Mouse (Mus musculus) fibroblast of lung, adult 2 months (primary cell): ENCODE measurements around the gene Cct4.
A peak's percentile ranks its signal among the peaks of the same experiment; 100 is the strongest.

ENCODE experiments used
- DNase-seq: peaks from one replicate; pipeline ENCODE4 v3.0.0-alpha.2; 2011; ENCODE audit warnings: low read depth

Gene Cct4

DNA sequence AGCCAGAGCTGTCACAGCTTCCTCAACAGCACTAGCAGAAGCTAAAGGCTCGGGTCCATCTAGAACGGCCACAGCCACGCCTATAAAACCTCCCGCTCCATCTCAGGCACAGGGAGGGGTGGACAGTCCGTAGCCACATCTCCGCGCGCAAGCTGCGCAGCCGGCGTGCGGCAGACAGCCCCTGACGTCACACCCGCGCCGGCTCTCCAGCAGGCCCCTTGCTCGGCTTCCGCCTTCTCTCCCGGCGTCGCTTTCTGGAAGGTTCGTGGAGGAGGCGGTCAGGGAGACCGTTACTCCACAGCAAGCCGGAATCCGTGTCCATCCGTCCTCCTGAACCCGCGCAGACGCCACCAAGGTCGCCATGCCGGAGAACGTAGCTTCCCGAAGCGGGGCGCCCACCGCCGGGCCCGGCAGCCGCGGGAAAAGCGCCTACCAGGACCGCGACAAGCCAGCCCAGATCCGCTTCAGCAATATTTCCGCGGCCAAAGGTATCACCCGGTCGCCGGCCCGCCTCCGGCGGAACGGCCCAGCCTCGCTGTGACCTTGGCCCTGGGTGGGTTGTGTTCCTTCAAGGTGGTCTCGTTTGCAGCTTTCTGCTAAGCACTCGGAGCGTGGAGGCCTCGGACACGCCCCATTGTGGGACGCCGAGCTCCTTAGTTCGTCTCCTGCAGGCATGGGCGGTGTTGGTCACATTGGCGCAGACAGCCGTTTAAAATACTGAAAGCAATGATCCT, at the start of gene Cct4:
Cct4 (plus strand) TSS at position 127 of the 734 bp plus-strand sequence.
- peak; percentile 73 for DNase-seq

DNA sequence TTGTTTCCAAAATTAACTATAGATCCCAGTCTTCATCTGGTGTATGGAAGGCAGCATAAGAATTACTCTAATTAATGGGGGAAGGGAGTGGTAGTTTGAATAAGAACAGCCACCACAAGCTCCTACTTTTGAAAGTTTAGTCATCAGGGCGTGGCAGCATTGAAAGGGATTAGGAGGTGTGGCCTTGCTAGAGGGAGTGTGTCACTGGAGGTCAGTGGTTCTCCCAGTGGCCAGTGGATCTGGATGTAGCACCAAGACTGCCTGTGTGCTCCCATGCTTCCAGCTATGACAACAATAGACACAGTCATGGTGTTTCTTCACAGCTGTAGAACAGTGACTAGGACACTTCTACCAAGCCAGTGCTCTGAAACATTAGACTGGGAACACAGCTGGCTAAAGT, 41.2 kb upstream of the Cct4 start:
- DNase-seq = no peak

DNA sequence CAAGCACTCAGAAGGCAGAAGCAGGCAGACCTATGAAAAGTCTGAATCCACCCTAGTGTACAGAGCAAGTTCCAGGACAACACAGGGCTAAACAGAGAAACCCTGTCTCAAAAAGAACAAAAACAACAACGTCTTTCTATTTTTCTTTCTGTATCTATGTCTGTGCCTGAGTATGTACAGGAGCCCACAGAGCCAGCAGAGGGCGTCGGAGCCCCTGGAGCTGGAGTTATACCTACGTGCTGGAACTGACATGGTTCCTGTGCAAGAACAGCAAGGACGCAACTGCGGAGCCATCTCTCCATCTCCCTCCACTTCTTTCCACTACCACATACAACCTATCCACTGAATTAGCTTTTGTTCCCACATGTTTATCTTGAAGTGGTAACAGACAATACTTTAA, 40.2 kb upstream of the Cct4 start:
- DNase-seq = no peak

DNA sequence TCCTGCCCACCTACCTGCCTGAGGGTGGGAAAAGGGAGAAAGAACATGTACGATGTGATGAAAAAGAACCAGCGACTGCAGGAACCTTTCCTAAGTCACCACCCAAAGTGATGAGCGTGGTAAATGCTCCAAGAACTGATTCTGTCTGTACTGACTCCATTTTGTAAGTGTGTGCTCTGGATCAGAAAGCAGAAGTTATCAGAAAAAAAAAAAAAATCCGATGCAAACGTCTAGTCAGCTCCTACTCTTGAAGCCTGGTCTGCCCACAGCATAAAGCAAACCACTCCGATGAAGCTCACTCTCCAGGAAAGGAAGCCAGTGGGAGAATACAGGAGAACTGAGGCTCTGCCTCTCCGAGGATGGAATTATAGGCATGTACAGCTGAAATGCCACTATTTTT, 37.7 kb upstream of the Cct4 start:
- no peak for DNase-seq

DNA sequence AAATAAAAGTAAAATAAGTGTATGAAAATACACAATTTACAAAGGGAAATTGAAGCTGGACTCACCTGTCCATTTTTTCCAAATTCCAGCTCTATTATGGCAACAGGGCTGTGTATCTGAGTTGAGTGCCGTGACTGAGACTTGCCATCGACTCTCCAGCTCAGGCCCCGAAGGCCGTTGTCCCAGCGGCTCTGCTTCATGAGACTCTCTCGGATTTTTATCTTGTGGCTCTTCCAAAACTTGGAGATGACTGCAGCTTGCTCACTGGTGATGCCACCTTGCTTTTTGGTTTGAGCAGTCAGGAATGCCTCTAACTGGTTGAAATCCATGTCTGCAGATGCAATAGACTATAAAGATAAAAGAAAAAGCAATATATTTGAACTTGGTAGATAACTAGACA, 34.0 kb upstream of the Cct4 start:
- DNase-seq = no peak

DNA sequence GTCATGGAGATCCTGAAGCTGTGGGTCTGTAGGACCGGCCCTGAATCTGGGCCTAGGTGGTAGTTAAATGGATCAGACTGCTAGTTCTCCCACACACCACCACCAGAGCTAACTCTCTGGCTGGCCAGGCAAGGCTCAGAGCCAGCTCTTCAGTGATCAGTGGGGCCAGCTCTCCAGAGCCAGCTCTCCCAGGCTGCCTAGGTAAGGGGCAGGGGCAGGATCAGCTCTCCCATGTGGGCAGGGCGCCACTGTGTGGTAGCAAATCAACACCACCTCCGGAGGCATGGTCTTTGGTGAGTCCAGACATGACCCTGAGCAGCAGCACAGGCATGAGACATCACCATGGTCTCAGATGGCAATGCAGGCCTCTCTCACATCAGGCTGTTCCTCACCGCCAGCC, 33.5 kb upstream of the Cct4 start:
- peak; percentile 67 for DNase-seq

DNA sequence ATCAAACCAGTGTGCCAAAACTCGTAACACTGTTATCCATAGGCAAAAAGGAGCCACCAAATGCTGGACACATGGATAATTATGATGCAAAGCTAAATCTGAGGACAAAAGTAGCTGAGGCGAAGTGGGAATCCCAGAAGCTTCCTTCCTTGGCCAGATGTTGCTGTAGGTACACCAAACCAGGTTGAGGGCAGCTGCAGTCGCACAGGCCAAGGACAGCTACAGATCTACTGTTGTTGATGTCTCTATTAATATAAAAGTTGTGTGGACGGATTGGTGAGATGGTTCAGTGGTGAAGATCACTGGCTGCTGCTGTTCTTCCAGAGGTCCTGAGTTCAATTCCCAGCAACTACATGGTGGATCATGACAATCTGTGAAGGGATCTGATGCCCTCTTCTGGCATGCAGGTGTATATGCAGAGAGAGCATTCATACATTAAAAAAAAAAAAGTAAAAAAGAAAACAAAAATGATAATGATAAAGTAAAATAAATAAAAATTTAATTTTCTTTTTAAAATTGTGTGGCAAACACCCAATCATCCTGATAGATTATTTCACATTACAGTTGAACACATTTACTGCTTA, 32.4 kb upstream of the Cct4 start:
- DNase-seq = no peak

DNA sequence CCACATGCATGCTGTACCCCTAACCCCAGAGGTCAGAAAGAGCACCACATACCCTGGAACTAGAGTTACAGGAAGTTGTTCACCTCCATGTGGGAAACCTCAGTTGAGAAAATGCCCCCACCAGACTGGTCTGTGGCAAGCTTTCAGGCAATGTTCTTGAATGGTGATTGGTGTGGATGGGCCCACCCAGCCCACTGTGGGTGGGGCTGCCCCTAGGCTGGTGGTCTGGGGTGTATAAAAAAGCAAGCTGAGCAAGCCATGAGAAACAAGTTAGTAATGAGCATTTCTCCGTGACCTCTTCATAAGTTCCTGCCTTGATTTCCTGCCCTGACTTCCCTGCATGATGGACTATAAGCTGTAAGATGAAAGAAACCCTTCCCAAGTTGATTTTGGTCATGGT, 28.2 kb upstream of the Cct4 start:
- DNase-seq = no peak

DNA sequence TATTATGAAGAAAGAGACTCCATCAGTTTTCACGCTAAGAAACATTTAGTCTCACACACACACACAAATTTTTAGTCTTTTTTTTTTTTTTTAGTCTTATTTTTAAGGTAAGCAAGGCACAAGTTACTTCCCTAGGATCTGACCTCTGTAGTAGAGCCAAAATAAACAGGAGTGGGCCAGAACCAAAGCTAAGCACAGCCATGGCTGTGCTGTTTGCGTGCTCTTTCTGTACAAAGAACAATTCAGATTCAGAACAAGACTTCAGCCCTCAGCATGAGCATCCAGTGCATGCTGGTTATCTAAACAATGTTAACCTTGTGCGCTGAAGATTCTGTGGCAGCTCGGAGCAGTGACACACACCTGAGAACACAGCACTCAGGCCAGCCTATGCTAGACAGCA, 25.9 kb upstream of the Cct4 start:
- no peak for DNase-seq

DNA sequence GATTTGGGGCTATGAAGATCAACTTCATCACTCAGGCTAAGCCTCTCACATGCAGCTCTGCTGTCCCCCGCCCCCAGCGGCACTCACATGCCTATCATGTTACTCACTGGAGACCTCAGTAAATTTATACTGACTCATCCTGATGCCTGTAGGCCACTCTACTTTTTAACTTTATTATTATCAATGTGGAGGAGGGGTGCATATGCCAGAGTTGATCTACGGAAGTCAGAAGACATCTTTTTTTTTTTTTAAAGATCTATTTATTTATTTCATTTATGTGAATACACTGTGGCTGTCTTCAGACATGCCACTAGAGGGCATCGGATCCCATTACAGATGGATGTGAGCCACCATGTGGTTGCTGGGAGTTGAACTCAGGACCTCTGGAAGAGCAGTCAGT, 24.8 kb upstream of the Cct4 start:
- DNase-seq = peak; percentile 51

DNA sequence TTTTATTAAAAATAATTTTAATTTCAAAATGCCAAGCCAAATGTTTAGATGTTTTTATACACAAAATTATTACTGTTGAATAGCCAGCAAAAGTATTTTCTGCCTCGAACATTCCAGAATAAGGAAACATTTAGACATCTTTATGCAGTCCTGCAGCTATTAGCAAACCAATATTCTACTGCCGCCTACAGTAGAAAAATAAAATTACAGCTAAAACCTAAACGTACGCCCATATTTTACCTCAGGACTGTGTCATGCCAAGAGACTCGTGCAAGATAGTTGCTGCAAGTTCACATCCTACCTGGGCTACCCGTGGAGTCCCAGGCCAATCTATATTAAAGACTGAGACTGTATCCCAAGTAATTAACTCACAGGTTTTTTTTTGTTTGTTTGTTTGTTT, 20.8 kb upstream of the Cct4 start:
- no peak for DNase-seq

DNA sequence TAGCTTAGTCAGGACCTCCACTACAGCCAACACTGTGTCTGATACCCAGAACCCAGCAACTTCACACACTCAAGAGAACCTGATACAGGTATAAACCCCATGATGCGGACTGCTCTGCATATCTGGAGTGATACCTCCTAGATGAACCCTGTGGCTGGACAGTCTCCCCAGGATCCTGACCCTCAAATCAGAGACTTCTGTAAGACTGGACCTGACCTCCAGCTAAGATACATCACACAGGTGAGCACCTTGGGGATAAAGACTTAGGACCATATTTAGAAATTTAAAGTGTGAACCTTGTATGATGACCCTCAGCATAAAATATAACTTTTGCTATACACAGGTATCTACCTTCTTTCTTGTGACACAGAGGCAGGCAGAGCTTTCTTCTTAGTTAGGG, 19.8 kb upstream of the Cct4 start:
- DNase-seq = no peak

DNA sequence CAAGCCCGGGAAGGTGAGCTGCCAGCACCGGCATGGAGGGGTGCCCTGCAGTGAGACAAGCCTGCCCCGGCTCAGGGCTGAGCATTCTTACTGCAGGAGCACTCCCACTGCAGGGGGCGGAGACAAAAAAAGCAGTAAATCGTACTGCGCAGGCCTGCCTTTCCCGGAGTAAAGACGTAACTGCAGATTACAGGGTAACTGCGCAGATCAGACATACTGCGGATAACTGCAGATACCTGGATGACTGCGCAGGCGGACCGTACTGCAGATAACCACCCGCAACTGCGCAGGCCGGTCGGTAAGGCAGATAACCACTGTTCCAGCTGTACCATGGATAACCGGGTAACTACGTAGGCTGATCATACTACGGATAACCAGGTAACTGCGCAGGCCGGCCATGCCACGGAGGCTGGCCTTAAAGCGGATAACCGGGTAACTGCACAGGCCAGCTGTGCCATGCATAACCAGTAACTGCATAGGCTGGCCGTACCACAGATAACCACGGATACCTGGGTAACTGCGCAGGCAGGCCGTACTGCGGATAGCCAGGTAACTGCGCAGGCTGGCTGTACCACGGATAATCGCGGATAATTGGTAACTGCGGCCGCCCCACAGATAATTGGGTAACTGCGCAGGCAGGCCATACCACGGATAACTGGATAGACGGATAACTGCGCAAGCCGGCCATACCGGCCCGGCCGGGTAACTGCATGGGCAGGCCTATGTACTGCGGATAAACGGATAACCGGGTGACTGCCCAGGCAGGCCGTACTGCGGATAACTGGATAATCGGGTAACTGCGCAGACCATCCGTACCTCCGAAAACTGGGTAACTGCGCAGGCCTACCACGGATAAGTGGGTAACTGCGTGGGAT, 18.2 kb upstream of the Cct4 start, which contains the start of gene Zrsr1:
Zrsr1 (plus strand) TSS at position 171 of the 875 bp plus-strand sequence.
- no peak for DNase-seq

DNA sequence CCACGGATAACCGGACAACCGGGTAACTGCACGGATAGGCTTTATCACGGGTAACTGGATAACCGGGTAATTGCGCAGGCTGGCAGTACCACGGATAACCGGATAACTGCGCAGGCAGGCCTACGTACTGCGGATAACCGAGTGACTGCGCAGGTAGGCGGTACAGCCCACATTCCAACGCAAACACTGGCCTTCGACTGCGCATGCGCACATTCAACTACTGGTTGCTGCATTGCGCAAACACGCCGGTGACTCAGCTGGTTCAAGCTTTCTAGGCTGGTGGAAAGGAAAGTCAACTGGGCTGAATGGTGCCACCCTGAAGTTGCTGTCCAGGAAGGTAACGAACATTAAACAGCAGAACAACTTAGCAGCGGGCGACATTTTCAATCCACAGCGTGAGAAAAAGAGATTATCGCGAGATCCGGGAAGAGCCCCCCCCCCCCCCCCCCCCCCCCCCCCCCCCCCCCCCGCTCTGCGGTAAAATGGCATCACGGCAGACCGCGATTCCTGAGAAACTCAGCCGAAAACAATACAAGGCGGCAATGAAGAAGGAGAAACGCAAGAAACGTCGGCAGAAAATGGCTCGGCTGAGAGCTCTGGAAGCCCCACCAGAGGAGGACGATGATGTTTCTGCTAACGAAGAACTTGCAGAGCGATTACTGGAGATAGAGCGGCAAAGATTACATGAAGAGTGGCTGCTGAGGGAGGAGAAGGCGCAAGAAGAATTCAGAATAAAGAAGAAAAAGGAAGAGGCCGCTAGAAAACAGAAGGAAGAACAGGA, 17.4 kb upstream of the Cct4 start:
- peak; percentile 65 for DNase-seq

DNA sequence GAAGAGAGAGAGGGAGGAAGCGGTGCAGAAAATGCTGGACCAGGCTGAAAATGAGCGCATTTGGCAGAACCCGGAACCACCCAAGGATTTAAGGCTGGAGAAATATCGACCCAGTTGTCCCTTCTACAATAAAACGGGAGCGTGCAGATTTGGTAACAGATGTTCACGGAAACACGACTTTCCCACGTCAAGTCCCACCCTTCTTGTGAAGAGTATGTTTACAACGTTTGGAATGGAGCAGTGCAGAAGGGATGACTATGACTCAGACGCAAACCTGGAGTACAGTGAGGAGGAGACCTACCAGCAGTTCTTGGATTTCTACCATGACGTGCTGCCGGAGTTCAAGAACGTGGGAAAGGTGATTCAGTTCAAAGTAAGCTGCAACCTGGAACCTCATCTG, 16.7 kb upstream of the Cct4 start:
- DNase-seq = no peak

DNA sequence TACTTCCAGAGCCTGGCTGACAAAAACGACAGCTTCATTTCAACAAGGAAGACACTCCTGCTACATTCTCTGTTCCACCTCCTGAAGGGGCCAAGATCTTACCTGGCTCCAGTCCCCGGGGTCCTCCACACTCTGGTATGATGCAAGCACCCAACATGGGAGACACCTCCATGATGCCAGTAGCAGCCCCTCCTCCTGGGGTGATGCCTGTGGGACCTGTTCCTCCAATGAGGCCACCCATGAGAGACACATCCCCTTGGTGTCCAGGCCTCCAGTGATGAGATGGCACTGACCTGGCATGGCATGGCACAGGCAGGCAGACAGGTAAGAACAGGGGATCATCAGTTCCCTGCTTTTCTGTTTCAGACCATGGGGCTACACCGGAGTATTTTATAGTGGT, 12.1 kb upstream of the Cct4 start:
- no peak for DNase-seq

DNA sequence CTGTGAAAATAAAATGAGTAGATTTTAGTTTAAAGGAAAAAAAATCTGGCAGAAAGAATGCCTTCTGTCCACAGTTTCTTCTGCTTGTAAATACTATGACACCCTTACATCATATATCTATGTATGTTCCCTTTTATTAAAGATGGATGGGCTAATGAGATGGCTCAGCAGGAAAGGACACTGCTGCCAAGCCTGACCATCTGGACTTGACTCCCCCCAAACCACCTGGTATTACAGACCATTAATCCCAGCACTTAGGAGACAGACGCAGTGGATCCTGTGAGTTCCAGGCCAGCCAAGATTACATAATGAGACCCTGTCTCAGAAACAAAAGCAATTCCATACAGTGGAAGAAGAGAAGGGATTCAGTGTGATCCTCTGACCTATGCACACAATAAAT, 11.6 kb upstream of the Cct4 start:
- DNase-seq = no peak

DNA sequence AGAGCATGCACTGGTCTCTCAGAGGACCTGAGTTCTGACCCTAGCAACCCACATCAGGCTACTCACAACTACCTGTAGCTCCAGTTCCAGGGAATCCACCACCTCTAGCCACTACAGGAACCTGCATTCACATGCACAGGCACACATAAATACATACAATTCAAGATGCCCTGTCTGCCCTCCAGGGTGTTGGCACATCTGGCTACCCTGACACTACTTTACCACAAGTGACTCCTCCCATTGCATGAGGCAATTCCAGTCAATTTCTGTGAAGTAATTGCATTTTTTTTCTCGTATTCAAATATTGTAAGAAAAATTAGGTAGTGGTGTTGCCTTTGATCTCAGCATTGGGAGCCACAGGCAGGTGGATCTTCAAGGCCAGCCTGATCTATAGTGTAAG, 11.1 kb upstream of the Cct4 start:
- DNase-seq = no peak

DNA sequence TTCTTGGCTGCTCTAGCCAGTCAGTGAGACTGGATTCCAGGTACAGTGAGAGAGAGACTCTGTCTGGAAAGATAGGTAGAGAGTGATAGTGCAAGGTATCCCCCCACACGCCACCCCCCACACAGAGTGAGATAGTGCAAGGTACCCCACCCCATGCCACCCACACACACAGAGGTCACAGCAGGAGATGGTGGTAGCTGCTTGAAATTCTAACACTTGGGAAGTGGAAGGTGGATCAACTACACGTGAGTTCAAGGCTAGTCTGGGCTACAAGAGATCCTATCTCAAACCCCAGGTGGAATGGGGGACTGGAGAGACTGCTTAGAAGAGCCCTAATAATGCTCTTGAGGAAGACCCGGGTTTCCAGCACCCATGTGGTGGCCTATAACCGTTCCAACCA, 9.3 kb upstream of the Cct4 start:
- DNase-seq = no peak

DNA sequence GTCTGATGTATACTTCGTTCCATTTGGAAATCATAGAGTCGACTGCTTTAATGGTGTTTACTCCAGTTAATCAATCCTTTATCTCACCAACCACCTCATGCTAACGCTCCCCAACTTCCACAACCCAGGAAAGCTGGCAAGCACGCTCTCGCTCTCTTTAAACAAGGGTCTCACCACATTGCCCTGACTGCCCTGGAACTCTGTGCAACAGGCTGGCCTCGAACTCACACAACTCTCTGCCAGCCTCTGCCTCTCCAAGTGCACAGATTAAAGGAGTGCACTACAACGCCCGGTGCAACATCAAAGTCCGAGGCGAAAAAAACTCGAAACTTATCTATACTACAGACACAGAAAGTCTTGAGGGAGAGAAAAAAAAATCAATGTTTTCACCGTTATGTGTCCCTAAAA, 8.8 kb upstream of the Cct4 start:
- DNase-seq = no peak

DNA sequence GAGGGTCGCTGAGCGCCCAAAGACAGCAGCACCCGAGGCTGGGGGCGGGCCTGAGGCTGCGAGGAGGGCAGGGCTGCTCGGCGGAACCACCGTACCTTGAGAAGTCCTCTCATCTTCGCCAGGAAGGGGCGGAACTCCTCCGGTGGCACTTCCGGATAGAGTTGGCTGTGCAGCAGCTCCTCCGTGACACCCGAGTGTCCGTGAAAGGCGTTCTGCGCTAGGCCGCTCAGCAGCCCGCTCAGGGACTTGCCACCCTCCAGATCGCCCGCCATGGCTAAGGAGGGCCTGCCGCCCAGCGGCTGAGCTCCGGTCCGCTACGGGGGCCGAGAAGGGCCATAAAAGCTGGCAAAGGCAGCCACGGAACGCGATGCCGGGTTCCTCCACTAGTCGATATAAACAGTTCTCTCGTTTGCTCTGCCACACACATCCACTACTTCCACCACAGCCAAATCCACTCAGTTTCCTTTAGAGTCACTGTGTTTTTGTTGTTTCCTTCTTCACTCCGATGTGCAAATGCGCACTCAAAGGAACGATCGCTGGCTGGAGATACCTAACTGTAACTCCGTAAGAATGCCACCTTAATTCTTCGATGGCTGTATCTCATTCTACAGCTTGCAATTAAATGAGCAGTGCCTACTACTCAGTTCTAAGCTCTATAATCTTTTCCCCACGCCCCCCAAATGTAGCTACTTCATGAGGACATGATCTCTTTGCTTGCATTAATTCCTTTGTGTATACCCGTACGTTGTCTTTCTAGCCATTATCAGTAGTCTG, 8.1 kb upstream of the Cct4 start, which contains the start of the genes Gm28048 and Commd1:
Gm28048 (minus strand) TSS at position 107 of the 774 bp plus-strand sequence.
Commd1 (minus strand) TSS at position 399 of the 774 bp plus-strand sequence.
- peak; percentile 87 for DNase-seq
